Mouse (Mus musculus) adrenal gland, postnatal 25 days (tissue): ENCODE data around the gene Ccdc120. TPM values are rescaled to one million over a fixed set of nuclear protein-coding genes. Genes with fewer than 3 reads are reported as not detected.
A peak's percentile ranks its signal among the peaks of the same experiment; 100 is the strongest.
"Not testable (repeated sequence)": the region's sequence is repeated elsewhere in the genome, so short reads cannot be mapped to it uniquely, and the experiment has no call there.

ENCODE experiments used
- DNase-seq: peaks from one replicate; pipeline ENCODE4 v3.0.0; 2021; ENCODE audit warnings: mixed read lengths
- total RNA-seq: library from RNA; stranded (reverse); gene quantifications from 2 replicates; pipeline ENCODE4 v1.2.3, GENCODE M21; 2021

Gene Ccdc120
- total RNA-seq, 1 experiment from 2014 or later = 6.0 TPM

DNA sequence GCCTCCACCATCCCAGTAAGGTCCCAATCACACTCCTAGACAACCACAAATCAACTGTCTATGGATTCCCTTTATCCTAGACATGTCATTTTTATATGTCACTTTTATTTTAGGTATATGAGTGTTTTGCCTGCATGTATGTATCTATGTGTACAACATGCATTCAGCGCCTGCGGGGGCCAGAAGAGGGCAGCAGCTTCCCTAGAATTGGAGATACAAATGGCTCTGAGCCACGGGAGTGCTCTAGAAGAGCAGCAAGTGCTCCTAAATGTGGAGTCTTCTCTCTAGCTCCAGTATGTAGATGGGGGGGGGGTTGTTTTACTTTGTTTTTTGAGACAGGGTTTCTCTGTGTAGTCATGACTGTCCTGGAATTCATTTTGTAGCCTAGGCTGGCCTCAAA, 2.9 kb upstream of the Ccdc120 start:
- peak; percentile 14 for DNase-seq

DNA sequence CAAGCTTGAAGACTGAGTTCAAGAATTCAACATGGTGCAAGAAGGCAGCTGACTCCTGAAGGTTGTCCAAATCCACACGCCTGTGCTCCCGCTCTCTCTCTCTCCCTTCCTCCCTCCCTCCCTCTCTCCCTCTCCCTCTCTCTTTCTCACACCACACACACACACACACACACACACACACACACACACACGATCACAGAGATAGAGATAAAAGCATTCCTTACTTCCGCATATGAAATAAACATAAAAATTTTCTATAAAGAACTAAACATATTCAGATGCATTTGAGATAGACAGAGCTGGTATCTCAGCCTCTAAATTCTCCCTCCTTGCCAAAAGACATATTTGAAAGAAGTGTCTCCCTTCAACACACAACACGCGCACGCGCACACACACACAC, 5.3 kb downstream of the Ccdc120 start:
- DNase-seq = no peak

DNA sequence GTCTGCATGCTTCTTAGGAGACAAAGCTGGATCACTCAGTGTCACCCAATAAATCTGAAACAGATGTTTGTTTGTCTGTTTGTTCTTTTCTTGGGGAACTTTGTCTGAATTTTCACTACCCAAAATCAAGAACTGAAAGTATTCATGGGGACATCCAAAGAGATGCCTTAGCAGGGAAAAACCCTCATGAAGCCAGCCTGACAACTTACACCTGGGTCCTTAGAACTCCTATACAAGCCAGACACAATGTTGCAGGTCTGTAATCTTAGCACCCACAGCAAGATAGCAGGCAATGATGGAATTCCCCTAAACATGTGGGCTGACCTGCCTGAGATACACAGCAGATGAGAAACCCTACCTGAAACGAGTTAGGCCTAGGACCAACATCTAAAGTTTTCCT, 5.8 kb downstream of the Ccdc120 start:
- no peak for DNase-seq

DNA sequence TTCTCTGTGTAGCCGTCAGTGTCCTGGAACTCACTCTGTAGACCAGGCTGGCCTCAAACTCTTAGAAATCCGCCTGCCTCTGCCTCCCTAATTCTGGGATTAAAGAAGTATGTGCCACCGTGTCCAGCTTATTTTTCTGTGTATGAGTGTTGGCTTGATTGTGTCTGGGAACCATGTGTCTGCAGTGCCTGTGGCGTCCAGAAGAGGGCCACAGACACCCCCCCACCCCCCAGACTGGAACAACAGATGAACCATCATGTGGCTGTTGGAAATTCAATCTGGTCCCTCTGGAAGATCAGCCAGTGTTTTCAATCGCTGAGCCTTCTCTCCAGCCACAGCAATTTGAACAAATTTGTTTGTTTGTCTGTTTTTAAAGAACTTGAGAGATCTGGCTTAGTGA, 7.2 kb downstream of the Ccdc120 start:
- no peak for DNase-seq

DNA sequence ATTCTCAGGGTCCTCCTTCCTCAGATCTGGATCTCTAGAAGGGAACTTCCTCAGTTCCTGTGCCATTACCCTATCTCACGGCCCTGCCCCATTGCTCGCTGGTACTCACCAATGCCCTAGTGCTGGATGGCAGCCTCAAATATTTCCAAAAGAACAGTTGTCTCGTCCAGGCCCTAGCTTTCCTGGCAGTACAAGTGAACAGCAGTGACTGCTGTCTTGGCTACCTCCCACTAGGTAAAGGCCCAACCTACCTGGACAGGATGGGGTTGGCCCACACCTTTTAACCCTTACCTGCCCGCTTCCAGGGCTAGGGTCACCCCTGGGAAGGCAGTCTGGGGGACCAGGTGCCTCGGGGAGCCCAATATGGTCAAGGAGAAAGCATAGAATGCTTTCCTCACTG, 9.6 kb downstream of the Ccdc120 start:
- no peak for DNase-seq

DNA sequence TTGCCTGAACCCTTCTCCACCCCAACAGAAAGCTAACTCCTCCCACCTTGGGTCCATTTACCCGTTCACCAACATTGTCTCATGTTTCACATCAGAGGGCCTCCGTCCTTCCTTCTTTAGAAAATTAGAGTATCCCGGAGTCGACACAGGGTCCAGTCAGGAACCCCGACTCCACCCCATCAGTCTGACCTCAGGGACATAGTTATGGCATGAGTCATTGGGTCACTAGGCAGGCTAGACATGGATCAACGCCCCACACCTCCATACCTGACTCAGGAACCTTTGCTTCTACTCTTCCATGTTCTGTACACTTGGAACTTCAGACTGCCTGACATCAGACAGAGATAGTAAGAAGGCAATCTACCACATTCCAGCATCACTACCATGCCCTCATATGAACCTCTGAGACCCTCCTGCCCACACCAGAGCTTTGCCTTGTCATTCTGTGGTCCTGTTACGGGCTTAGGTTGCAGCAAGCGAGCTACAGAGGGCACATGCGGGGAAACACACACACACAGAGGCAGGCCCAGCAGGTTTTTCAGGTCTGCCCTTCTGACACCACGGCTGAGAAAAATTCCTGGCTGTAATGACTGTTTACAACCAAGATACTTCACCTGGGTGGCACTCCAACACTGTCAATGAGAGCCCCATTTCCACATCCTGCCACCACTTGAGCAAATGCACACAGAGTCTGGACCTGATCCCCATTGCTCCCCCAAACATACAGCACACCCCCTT, 10.5 kb downstream of the Ccdc120 start:
- DNase-seq = no peak

DNA sequence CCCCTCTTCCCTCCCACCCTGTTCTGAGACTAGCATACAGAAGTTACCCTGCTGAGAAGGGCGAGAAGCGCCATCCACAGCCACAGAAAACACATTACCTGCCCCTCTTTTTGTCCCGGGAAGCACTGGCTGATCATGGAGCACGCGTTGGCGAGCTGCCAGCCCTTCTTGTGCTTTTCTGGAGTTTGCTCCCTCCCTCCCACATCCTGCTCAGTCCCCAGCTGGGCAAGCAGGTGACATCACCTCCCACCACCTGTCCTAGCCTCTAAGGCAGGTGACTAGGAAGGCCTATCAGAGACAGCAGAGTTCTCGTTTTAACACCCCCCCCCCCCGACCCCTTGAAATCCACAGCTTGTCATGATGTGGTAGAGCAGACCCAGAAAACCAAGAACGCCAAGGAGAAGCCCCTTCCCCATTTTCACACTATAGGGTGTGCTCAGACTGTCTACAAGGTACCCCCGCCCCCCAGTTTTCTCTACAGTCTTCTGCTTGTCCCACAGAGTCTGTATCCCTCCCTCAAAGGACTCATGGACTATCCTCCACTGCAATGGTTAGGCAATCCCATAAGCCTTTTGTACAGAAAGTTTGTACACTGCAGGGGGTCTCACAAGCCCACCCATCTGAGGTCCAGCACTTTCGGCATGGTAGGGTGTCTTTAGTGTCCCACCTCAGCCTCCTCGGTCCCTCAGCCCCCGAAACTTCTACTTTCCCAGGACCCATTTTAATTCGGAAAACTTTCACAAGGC, 11.2 kb downstream of the Ccdc120 start:
- DNase-seq = no peak

DNA sequence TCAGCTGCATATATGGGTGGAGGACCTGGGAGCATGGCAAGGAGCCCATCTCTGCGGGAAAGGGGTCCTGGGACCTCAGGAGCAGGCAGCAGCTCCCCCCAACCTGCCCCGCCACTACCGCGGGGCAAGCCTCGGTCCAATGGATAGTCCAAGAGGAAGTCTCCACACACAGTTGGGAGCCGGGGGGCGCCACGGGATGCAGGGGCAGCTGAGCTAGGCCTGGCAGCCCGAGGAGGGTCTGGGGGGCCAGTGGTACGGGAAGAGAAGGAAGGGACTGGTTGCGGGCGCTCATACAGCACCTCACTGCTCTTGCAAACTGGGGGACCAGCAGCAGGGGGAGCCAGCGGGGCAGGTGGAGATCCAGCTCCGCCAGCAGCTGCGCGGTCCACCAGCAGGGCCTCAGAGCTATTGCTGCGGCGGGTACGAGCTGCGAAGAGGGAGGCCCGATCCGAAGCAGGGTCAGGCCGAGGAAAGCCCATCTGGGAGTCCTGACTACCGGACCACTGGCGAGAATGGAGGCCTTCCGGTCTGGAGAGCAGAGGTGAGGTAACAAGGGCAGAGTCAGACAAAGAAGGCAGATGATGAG, 17.0 kb downstream of the Ccdc120 start:
- peak; percentile 71 for DNase-seq

DNA sequence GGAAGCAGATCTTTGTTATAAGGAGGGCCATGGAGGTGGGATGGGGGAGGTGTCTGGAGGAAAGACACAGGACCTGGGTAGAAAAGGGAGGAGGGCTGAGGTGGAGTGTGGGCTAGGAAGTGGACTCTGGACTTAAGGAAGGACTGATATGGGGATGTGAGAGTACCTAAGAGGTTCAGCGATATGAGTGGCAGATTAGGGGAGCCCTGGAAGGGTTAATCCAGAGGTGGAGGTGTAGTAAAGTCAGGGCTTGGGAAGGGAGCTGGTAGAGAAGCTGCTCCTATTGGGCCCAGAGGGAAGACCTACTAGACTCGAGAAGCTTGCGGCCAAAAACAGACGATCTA, 21.8 kb downstream of the Ccdc120 start:
- no peak for DNase-seq

DNA sequence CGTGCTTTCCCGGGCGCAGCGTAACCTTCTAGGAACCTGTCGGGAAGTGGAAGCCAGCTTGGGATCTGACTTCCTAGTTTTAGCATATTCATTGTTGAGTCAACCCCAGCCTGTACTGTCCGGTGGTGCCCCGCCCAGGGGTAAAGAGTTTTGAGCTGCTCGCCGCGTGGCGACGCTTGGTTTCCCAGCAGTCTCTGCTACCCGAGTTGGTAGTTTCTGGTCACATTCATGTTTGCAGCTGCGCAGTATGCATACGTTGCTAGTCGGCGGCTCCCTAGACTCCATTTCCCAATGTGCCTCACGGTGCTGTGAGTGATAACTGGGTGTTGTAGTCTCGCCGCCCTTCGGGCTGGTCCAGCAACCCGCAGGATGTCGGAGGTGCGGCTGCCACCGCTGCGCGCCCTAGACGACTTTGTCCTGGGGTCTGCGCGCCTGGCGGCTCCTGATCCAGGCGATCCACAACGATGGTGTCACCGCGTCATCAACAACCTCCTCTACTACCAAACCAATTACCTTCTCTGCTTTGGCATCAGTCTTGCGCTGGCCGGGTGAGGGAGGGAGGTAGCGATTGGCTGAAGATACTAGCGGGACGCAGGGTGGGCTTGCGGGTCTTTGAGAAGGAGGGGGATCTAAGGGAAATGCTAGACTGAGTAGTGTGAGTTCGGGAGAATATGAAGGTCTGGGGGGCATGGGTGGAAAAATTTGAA, 22.3 kb downstream of the Ccdc120 start, which contains the start of gene Praf2:
Gene Praf2 (plus strand): TSS at position 225 of the 707 bp plus-strand sequence.
- DNase-seq = peak; percentile 71

DNA sequence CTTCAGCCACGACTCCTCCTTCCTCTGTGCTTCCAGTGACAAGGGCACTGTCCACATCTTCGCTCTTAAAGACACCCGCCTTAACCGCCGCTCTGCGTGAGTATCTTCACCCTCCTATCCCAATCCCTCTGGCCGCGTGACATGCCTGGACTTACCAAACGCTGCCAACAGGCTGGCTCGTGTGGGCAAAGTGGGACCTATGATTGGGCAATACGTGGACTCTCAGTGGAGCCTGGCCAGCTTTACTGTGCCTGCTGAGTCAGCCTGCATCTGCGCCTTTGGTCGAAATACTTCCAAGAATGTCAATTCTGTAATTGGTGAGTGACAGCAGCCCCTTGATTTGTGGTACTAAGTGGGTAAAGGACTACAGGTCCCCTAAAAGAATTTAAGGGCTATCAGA, 23.5 kb downstream of the Ccdc120 start:
- peak; percentile 24 for DNase-seq

DNA sequence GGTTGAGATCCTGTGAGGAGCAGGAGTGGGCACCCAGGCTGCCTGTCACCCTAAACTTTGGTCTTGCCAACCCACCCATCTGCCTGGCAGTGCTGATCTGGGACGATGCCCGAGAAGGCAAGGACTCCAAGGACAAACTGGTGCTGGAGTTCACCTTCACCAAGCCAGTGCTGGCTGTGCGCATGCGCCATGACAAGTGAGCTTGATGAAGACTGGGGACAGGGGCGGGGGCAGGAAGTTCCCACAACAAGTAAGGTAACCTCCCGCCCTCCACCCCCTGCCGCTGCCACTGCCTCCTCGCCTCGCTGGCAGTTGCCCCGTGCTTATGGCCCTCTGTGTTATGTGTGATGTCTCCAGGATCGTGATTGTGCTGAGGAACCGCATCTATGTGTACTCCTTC, 24.9 kb downstream of the Ccdc120 start:
- DNase-seq = no peak

DNA sequence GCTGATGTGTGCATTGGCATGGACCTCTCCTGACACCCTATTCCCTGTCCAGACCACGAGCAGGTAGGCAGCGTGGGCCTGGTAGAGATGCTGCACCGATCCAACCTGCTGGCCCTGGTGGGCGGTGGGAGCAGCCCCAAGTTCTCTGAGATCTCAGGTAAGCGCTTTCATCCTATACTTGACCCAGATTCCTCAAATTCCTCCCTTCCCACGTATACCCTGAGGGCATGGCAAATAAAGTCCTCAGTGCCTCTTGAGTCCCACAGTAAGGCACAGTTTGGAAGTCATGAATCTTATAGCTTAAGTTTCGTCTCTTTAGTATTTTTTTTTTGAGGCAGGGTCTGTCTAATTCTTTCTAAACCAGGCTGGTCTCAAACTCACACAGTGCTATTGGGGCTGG, 26.6 kb downstream of the Ccdc120 start:
- DNase-seq = no peak

DNA sequence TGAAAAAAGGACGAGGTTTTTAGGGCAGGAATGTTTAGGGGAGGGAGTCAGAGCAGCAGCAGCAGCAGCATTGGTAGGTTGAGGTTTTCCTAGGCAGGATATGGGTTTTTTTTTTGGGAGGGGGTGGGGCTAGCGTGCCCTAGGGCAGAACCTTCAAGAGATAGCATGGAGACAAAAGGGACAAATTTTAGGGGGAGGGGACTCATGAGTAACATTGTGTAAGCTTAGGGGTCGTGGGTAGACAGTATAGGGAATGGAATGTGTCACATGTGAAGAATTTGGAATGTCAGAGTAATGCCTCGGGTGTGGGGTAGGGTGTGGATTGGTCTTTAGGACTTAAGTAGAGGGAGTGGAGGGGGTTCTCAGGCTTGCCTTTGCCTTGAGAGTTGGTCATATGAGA, 28.0 kb downstream of the Ccdc120 start:
- DNase-seq = no peak

DNA sequence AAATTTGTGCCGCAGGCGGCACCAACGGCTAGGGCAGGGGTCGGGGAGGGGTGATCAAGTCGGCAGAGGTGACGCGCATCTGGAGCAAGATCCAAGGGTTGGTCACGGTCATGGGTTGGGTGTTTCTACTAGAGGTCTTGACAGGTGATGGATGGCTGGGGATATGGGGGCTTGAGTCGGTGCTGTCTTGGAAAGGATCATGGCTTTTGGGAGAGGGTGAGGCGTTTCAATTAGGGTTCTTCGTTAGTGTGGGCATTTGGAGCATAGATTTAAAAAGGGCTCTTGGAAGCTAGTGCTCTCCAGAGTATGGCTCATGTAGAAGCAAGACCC, 28.5 kb downstream of the Ccdc120 start:
- no peak for DNase-seq

DNA sequence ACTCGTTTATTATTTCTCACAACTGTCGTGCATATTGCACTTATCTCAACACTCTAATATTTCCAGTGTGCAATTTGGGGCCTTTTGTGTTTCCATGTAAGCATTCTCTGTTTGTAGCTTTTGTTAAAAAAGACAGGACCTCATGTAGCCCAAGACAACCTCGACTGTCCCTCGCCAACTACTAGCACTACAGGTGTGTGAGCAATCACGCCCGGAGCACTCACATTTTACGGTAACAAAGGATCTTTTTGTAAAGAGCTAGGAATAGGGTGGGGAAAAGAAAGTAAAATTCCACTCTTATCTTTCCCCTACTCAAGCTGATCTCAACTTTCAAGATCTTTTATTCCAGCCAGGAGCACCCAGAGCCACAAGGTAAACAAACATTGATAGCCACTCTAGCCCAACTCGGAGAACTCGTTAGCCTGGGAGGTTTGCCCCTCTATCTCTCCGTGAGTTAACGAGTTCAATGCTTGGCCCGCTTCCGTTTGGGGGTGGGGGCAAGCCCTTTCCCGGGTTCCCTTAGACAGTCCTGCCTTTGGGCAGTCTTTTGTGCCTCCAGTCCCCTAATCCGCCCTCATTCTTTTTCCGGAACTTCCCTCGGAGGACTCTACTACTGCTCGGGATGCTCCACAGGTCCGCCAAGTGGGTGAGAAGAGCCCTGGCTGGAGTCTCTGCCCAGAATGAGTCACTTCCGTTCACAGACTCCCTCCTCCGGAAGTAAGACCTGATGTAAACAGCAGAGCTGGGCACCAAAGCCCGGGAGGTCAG, 29.0 kb downstream of the Ccdc120 start, which contains the start of gene Gm45208:
Gene Gm45208 (plus strand): TSS at position 732 of the 768 bp plus-strand sequence.
- peak; percentile 51 for DNase-seq

DNA sequence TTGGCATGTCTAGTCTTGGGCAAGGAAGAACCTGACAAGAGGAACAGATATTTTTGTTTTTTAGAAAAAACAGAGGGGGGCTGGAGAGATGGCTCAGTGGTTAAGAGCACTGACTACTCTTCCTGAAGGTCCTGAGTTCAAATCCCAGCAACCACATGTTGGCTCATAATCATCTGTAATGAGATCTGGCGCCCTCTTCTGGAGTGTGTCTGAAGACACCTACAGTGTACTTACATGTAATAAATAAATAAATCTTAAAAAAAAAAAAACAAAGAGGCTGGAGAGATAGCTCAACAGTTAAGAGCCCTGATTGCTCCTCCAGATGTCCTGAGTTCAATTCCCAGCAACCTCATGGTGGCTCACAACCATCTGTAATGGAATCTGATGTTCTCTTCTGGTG, 34.6 kb downstream of the Ccdc120 start:
- DNase-seq = not testable (repeated sequence)

DNA sequence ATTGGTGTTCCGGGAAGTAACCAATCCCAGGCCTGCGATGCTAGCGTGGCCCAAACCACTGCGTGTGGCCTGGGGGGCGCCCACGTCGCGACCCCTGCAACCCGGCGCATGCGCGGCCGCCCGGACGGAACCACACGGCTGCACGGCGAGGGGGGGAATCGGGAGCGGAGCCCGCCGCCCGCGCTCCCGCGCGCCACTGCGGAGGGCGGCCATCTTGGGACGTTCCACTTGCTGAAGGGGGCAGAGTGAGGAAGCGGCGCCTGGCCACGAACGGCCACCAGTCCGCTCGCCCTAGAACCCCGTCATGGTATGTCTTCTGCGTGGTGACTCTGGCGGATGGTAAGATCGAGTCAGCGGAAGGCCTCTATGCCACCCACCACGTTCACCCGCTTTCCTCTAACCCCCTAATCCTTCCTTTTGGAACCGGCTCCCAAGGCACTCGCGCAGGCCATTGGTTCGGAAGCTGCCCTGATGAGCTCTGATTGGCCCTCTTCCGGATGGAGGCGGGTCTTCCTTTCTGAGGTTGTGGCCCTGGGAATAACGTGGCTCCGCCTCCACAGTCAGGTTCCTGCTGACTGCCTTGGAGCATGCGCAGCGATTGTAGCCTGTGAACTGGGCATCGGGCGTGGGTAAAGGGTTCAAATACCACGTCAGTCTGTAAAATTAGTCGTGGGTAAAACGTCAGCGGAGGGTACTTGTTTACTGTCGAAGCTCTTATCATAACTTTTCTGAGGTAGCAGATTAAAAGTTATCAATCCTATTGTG, 36.4 kb downstream of the Ccdc120 start, which contains the start of gene Wdr45:
Gene Wdr45 (plus strand): TSS at position 199 of the 765 bp plus-strand sequence.
- peak; percentile 83 for DNase-seq

DNA sequence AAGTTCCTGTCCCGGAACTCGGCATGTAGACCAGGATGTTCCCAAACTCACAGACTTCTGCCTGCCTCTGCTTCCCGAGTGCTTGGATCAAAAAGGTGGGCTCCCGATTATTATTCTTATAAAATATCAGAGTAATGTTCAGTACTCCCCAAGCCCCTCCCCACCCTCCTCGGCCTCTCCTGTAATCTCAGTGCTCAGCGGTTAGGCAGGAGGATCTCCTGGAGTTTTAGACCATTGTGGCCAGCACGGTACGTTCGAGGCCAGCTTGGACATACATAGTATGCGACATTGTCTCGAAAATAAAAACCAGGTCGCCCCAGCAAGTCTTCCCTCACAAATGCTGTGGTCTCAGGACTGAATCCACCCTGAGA, 37.0 kb downstream of the Ccdc120 start:
- DNase-seq = not testable (repeated sequence)

DNA sequence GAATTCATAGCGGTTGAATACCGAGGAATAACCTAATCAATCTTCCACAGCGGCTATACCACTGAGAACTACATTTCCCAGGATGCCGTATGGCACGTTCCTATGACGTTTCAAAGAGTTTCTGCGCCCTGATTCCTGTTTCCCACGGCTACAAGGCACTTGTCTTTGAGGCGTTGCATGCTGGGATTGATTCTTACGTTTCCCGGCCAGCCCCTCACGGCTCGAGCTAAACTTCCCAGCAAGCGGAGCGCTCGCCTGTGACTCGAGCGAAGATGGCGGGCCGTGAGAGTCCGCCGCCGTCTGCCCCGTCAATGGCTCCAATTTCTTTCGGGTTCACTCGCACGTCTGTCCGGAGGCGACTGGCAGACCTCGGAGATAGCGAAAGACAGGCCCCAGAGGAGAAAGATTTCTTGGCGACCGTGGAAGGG, 53.7 kb downstream of the Ccdc120 start, which contains the start of gene Gpkow:
Gene Gpkow (plus strand): TSS at position 178 of the 428 bp plus-strand sequence.
- DNase-seq = peak; percentile 66

DNA sequence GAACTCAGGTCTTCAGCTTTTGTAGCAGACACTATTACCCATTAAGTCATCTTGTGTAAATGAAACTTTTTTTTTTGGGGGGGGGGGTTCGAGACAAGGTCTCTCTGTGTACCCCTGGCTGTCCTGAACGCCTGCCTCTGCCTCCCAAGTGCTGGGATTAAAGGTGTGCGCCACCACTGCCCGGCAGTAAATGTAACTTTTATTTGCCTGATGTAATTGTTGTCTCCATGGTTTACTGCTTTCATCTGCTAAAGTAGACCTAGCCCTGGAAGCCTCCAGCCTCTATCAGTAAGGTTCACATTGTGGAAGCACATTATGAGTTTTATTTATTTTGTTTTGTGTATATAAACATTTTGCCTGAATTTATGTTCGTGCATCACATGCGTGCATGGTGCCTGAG, 54.2 kb downstream of the Ccdc120 start:
- DNase-seq = no peak
